Mouse (Mus musculus): ENCODE results near the gene Actn1.

GRCm38 (mm10) chr12:80259216-80260055, 735 bp downstream of the Actn1 start:
- TF ChIP-seq CTCF (IDR thresholded peaks at IDR 0.05; ENCODE audit: low read depth) (peak; percentile 3), EP300 (IDR thresholded peaks at IDR 0.05; ENCODE audit: low read depth) (no peak)

Measured in heart, postnatal 0 days (tissue).